Mouse (Mus musculus) bone marrow macrophage, adult 2 months (primary cell): ENCODE measurements around the gene Alkbh2.

ENCODE experiments used
- CTCF ChIP-seq: IDR thresholded peaks from 2 replicates; pipeline ENCODE4 v1.5.1; 2012; ENCODE audit warnings: low read depth, mild to moderate bottlenecking, low read length, moderate library complexity
- POLR2A ChIP-seq: IDR thresholded peaks from 2 replicates; pipeline ENCODE4 v1.6.1; 2012; ENCODE audit warnings: mild to moderate bottlenecking, low read depth, low read length, borderline replicate concordance

DNA sequence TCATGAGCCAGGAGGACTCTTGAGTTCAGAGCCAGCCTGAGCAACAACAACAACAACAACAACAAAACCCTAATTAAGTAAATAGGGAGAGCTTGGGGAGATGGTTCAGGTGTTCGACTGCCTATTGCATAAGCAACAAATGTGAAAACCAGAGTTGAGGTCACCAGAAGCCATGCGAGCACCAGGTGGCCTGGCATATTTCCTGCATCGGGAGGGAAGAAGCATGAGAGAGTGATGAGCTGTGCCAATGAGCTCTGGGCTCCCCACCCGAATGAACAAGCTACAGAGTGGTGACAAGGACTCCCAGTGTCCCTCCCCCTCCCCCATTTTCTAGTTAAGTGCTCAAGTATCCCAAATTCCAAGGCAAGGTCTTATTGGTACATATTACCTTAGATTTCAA is 26.1 kb downstream of the Alkbh2 start:
- TF ChIP-seq CTCF (no peak), POLR2A (no peak)
